Comparison of ENCODE assay signal across 21 mouse cellular contexts in the genomic region with DNA sequence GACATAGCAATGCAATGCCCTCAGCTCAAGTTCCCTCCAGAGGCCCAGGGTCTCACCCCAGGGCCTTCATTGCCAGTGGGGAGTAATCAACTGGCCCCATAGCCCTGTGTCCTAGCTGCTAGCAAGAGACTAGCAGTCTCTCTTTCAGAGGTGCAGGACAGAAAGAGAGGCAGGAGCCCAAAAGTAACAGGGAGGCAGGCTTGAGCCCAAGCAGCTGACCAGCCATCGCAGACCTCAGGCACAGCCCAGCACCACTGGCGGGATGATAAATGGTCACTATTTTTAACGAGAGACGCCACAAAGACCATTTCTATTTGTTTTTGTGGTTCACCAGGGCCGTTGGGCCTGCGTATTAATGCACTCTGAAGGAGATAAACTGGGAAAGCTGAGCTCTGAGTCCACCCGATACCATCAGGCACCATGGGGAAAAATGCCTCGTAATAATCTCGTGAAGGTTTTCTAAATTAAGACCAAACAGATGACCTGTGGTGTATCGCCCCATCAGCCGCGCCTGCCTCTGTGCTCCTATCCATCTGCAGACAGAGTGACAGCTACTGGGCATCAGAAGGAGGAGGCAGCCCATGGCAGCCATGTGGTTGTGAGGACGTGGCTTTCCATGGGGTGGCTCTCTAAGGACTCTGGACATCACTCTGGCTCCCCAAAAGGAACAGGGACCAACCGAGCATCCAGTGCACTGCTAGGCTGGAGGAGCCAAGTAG.
"Had no signal": no experiment of that assay in that cellular context is flagged by ENCODE, and none has a peak within 500 bp of the region (broad histone marks: within the 10 kb centered on the region; RNA-seq: fewer than 3 reads in every experiment).

No protein-coding gene starts in this region.

- H3K9ac ChIP-seq: liver, embryonic 13.5 days; liver, embryonic 15.5 days; liver, postnatal 0 days; lung, embryonic 15.5 days; midbrain, embryonic 13.5 days; midbrain, embryonic 15.5 days; neural tube, embryonic 13.5 days; neural tube, embryonic 15.5 days had no signal

- H3K4me3 ChIP-seq: liver, embryonic 13.5 days; liver, embryonic 15.5 days; lung, embryonic 15.5 days; megakaryocyte, embryonic 14.5 days; midbrain, embryonic 13.5 days; midbrain, embryonic 15.5 days; neural tube, embryonic 13.5 days; neural tube, embryonic 15.5 days had no signal

- H3K9me3 ChIP-seq: liver, embryonic 13.5 days; liver, embryonic 15.5 days; lung, embryonic 15.5 days; midbrain, embryonic 13.5 days; midbrain, embryonic 15.5 days; neural tube, embryonic 13.5 days; neural tube, embryonic 15.5 days had no signal

- H3K4me2 ChIP-seq: liver, embryonic 13.5 days; liver, embryonic 15.5 days; lung, embryonic 15.5 days; midbrain, embryonic 11.5 days; midbrain, embryonic 13.5 days; midbrain, embryonic 15.5 days; neural tube, embryonic 13.5 days; neural tube, embryonic 15.5 days had no signal

- H3K4me1 ChIP-seq: liver, embryonic 13.5 days; liver, embryonic 15.5 days; lung, embryonic 15.5 days; midbrain, embryonic 13.5 days; midbrain, embryonic 15.5 days; neural tube, embryonic 13.5 days; neural tube, embryonic 15.5 days had no signal

- DNase-seq: liver, embryonic 13.5 days; liver, postnatal 0 days; lung, adult 2 months; lung, postnatal 14 days; lung, postnatal 36 days; retina, postnatal 1 day; right cerebral cortex, adult 18-20 months; spleen, adult 18-20 months; thymus, adult 2 months; thymus, postnatal 25 days; thymus, postnatal 4 days had no signal

- H3K36me3 ChIP-seq: liver, embryonic 13.5 days; liver, embryonic 15.5 days; lung, embryonic 15.5 days; midbrain, embryonic 13.5 days; midbrain, embryonic 15.5 days; neural tube, embryonic 13.5 days; neural tube, embryonic 15.5 days had no signal

- H3K27ac ChIP-seq: liver, embryonic 13.5 days; liver, embryonic 15.5 days; lung, embryonic 15.5 days; macrophage; midbrain, embryonic 13.5 days; midbrain, embryonic 15.5 days; neural tube, embryonic 13.5 days; neural tube, embryonic 15.5 days had no signal

- H3K27me3 ChIP-seq: liver, embryonic 13.5 days; liver, embryonic 15.5 days; lung, embryonic 15.5 days; midbrain, embryonic 13.5 days; midbrain, embryonic 15.5 days had no signal

- ATAC-seq: liver, postnatal 0 days; lung, postnatal 0 days; midbrain, embryonic 13.5 days; midbrain, embryonic 15.5 days had no signal
